Mouse (Mus musculus) liver, embryonic 14 days (tissue): ENCODE data around the gene Ankrd7. TPM values are rescaled to one million over a fixed set of nuclear protein-coding genes. Genes with fewer than 3 reads are reported as not detected.

ENCODE experiments used
- polyA plus RNA-seq: library from polyadenylated mRNA; depleted of rRNA; stranded (reverse); fragments of >200 nt; gene quantifications from 2 replicates; pipeline ENCODE4 v1.2.3, GENCODE M21; 2012; rRNA removed

The Ankrd7 gene
- 0.02 and 0.03 TPM in 2 replicates for polyA plus RNA-seq

DNA sequence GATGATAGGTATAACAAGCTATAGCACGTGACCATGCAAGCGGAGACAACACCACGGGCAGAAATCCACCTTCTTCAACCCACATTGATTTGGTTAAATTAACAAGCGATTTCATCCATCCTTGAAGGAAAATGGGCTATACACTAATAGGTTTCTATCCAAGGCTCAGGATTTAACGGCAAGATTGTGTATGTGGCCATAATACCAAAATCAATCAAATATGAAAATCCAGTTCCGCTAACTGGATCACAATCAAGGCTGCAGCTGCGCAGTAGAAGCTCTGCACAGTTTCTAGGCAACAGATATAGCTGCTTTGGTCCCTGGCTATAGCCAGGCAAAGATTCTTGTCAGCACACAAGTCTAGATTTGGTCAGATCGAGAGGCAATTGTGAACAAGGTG, at the start of gene Ankrd7:
Gene Ankrd7 (plus strand): TSS at position 301 of the 400 bp plus-strand sequence.

DNA sequence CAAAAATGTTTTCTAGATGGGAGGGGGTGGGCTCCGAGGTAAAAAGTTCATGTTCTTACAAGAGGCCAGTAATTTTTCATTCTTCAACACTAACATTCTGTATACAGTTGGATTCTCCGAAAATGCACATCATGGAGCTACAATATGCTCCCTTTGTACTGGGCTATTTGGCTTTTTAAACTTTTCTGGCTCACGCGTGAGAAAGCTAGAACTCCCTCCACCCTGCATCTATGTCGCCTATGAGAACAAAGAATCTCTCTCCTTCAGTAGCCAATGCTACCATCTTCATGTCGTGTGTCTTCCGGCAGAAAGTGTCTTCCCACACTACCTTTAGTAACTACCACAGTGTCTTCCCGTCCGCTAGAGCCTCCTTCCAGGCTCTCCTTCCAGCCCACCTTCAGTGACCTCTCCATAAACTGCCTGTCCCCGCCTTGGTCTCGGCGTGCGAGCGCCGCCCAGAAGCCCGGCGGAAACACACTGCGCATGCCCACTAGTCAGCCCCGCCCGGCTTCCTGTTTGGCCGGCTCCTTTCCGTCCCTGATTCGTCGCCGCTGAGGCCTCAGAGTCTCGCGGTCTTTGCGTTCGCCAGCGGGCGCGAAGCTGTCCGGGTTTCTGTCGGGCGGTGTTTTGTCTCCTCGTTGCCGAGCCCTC, 17.9 kb upstream of the Ankrd7 start, which contains the start of gene Lsm8:
Gene Lsm8 (plus strand): TSS at position 529 of the 651 bp plus-strand sequence.

Other genes starting within 250 kb of the Ankrd7 start
- gene Lsm8, start 17.7 kb upstream of the Ankrd7 start, polyA plus RNA-seq = 51.4 and 57.3 TPM in 2 replicates